ENCODE assay signal across 30 mouse cellular contexts in the genomic region with DNA sequence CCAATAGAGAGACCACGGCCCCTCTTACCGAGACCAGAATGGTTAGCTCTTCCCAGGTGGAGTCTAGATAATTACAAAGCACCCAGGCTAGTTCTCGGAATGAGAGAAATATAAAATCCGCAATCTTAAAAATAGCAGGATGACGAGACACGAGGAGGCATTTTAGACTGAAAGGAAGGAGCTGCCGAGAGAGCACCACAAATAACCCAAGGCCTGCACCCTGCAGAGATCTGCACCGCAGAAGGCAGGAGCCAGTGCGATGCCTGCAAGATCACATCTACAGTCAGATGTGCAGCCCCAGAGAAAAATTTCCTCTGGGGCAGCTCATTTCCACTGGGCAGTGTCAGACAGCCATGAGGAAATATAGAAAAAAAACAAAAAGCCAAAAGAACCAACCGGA. TPM values are rescaled to one million over a fixed set of nuclear protein-coding genes. Genes with fewer than 3 reads are reported as not detected.
DNase-seq lines count a peak whose midpoint lies in the region; ATAC-seq and TF ChIP-seq lines count a peak whose summit lies in the region.
"Had no signal": no experiment of that assay in that cellular context is flagged by ENCODE, and none has a peak within 500 bp of the region (broad histone marks: within the 10 kb centered on the region; RNA-seq: fewer than 3 reads in every experiment).

No protein-coding gene starts in this region.

- no peak for TF ChIP-seq CTCF in left cerebral cortex, adult 2 months (IDR thresholded peaks at IDR 0.05)
- no peak for TF ChIP-seq CTCF in olfactory bulb, adult 2 months (IDR thresholded peaks at IDR 0.05; ENCODE audit: insufficient read depth, low read depth, low read length)

- H3K27me3 ChIP-seq in heart, embryonic 13.5 days (replicated peaks): no peaks in the 10 kb centered on the region
- H3K27me3 ChIP-seq: embryonic facial prominence, embryonic 13.5 days; forebrain, embryonic 12.5 days; forebrain, embryonic 15.5 days; hindbrain, embryonic 13.5 days; intestine, embryonic 15.5 days had no signal

- 0 out of 2 replicates have a peak overlapping the region, but pooled peaks have one; percentile 37 for H3K9ac ChIP-seq in heart, embryonic 13.5 days
- H3K9ac ChIP-seq: embryonic facial prominence, embryonic 13.5 days; forebrain, embryonic 12.5 days; forebrain, embryonic 15.5 days; hindbrain, embryonic 13.5 days; intestine, embryonic 15.5 days had no signal

- ATAC-seq in frontal cortex, adult (ENCODE audit: low TSS enrichment): peak; percentile 53; the same call in 1 of the 2 replicates
- no peak for ATAC-seq in heart, embryonic 13.5 days (ENCODE audit: extremely low read depth, insufficient number of reproducible peaks, low FRiP score, low TSS enrichment)
- ATAC-seq: activated CD4-positive, CD25-positive, alpha-beta regulatory T cell, adult 4 months; forebrain, embryonic 15.5 days; hindbrain, embryonic 16.5 days had no signal

- peaks cover 8% of the 10 kb centered on the region; the same call in 1 of the 2 replicates for H3K9me3 ChIP-seq in heart, embryonic 13.5 days
- H3K9me3 ChIP-seq: forebrain, embryonic 15.5 days; intestine, embryonic 15.5 days had no signal

- no peak for TF ChIP-seq POLR2A in olfactory bulb, adult 2 months (IDR thresholded peaks at IDR 0.05; ENCODE audit: insufficient read depth, low read depth, low read length)

- no peak overlapping the region for H3K4me2 ChIP-seq in heart, embryonic 13.5 days
- H3K4me2 ChIP-seq: embryonic facial prominence, embryonic 13.5 days; forebrain, embryonic 12.5 days; forebrain, embryonic 15.5 days; hindbrain, embryonic 13.5 days; intestine, embryonic 15.5 days had no signal

- H3K4me1 ChIP-seq in heart, embryonic 13.5 days: peaks cover 70% of the 10 kb centered on the region
- H3K4me1 ChIP-seq in olfactory bulb, adult 2 months (ENCODE audit: control insufficient read depth, insufficient read depth, low read length): peaks cover 19% of the 10 kb centered on the region
- H3K4me1 ChIP-seq: forebrain, embryonic 12.5 days; hindbrain, embryonic 10.5 days; hindbrain, embryonic 13.5 days had no signal

- H3K27ac ChIP-seq in heart, embryonic 13.5 days (replicated peaks): 0 out of 2 replicates have a peak overlapping the region, but pooled peaks have one; percentile 9
- H3K27ac ChIP-seq in left cerebral cortex, adult 2 months: peak overlapping the region; percentile 77
- H3K27ac ChIP-seq in olfactory bulb, adult 2 months (ENCODE audit: insufficient read depth, low read depth, low read length): peak overlapping the region; percentile 4; the same call in 1 of the 2 replicates
- H3K27ac ChIP-seq: embryonic facial prominence, embryonic 10.5 days; embryonic facial prominence, embryonic 13.5 days; forebrain, embryonic 12.5 days; forebrain, embryonic 15.5 days; heart, adult 2 months; hindbrain, embryonic 10.5 days; hindbrain, embryonic 13.5 days; intestine, embryonic 15.5 days had no signal

- no peak for DNase-seq in frontal cortex, postnatal 36 days (ENCODE audit: low spot score in 2 of 2)
- no peak for DNase-seq in heart, postnatal 25 days (ENCODE audit: low spot score)
- no peak for DNase-seq in left cerebral cortex, adult 2 months (ENCODE audit: extremely low spot score in 1 of 2, low spot score in 2 of 2)
- DNase-seq in left cerebral cortex, postnatal 36 days (ENCODE audit: low spot score in 2 of 2): no peak
- DNase-seq in c-Kit-positive CD71-positive TER-119-positive erythroid progenitor cells, embryonic 14.5 days (ENCODE audit: low spot score): no peak
- DNase-seq: adrenal gland, adult 8-10 months; adrenal gland, postnatal 25 days; cerebellum, adult 11 months; cerebellum, adult 2 months; cerebellum, adult 9-11 months; cerebellum, postnatal 25 days; embryo, embryonic 11 days; gastrocnemius, postnatal 10 days; gastrocnemius, postnatal 36 days; heart, adult 2 months; heart, postnatal 36 days; kidney, adult 11 months had no signal

- no peak overlapping the region for H3K4me3 ChIP-seq in heart, embryonic 13.5 days
- H3K4me3 ChIP-seq in left cerebral cortex, adult 2 months: no peak overlapping the region
- H3K4me3 ChIP-seq in olfactory bulb, adult 2 months (ENCODE audit: insufficient read depth, low read depth, low read length): no peak overlapping the region
- H3K4me3 ChIP-seq: embryonic facial prominence, embryonic 10.5 days; embryonic facial prominence, embryonic 13.5 days; erythroblast, embryonic 14.5 days; forebrain, embryonic 12.5 days; forebrain, embryonic 15.5 days; heart, adult 2 months; hindbrain, embryonic 10.5 days; hindbrain, embryonic 13.5 days; intestine, embryonic 15.5 days had no signal

- WGBS in heart, embryonic 13.5 days: 81% methylated on average over 10 of the region's 10 CpGs
- 64% methylated on average over 10 of the region's 10 CpGs for WGBS in olfactory bulb, adult 2 months

- intact Hi-C loops in heart, postnatal 25 days (cut with DNase I): no loop called here
- intact Hi-C loops in left cerebral cortex, adult 2 months (cut with DNase I): no loop called here
- intact Hi-C loops in left cerebral cortex, postnatal 36 days (cut with DNase I): no loop called here

- H3K36me3 ChIP-seq in heart, embryonic 13.5 days: peaks cover 99% of the 10 kb centered on the region

RNA-seq across cellular contexts. Expression of a gene that starts 16.2 kb away (rescaled TPM):
- 3,954 and 4,354 TPM in 2 replicates for polyA plus RNA-seq in heart, embryonic 13.5 days (2015; fragmentation: Nextera tagmentation; extraction: Ambion mirVana)
- total RNA-seq in heart, postnatal 25 days (2021): over 10,000 TPM; 12,975 to 13,062 TPM
- total RNA-seq in left cerebral cortex, adult 2 months (2021): 100 to 1,000 TPM; 223 to 236 TPM
- 100 to 1,000 TPM; 230 to 232 TPM for total RNA-seq in left cerebral cortex, postnatal 36 days (2021)
- not detected in 2 replicates for polyA plus RNA-seq in olfactory bulb, adult 2 months (2012; ENCODE audit: insufficient read depth, insufficient read length, low replicate concordance, missing spikeins)

RNA-seq across cellular contexts. Expression of a gene that starts 57.7 kb away (rescaled TPM):
- polyA plus RNA-seq in heart, embryonic 13.5 days (2015; fragmentation: Nextera tagmentation; extraction: Ambion mirVana): 6.2 and 7.0 TPM in 2 replicates
- 10 to 100 TPM; 21.2 to 22.5 TPM for total RNA-seq in heart, postnatal 25 days (2021)
- total RNA-seq in left cerebral cortex, adult 2 months (2021): 10 to 100 TPM; 18.8 to 21.7 TPM
- total RNA-seq in left cerebral cortex, postnatal 36 days (2021): 10 to 100 TPM; 18.8 to 19.0 TPM
- polyA plus RNA-seq in olfactory bulb, adult 2 months (2012; ENCODE audit: insufficient read depth, insufficient read length, low replicate concordance, missing spikeins): not detected in 2 replicates

Comparison
In these comparisons a context has a peak if more than half of its experiments do, and no peak if none do; other contexts are left out.
1. H3K27ac ChIP-seq: peak in every context shown above with its lines; median percentile 77 in left cerebral cortex, adult 2 months; 9 in heart, embryonic 13.5 days; 4 in olfactory bulb, adult 2 months.
2. RNA of a gene that starts 16.2 kb away (total RNA-seq): 12,975 to 13,062 TPM in heart, postnatal 25 days; 223 to 236 TPM in left cerebral cortex, adult 2 months and 230 to 232 TPM in left cerebral cortex, postnatal 36 days; every median in the first group is over 10 times any median in the second.